Mouse (Mus musculus) urinary bladder, postnatal 25 days (tissue): ENCODE data around the gene Ddx41.

Source experiments
- DNase-seq: peaks from one replicate; pipeline ENCODE4 v3.0.0; 2022; ENCODE audit warnings: low spot score

Ddx41 gene

GRCm38 (mm10) chr13:55507877-55508276 is 28.6 kb downstream of the Ddx41 start:
- DNase-seq, result no peak

- DNase-seq, result no peak
Measured at GRCm38 (mm10) chr13:55506697-55507096, 29.8 kb downstream of the Ddx41 start.

GRCm38 (mm10) chr13:55505810-55506209 is 30.6 kb downstream of the Ddx41 start:
- DNase-seq, result no peak

GRCm38 (mm10) chr13:55504390-55504789 is 32.1 kb downstream of the Ddx41 start:
- no peak for DNase-seq

- DNase-seq, result no peak
Measured at GRCm38 (mm10) chr13:55502405-55502804, 34.1 kb downstream of the Ddx41 start.

GRCm38 (mm10) chr13:55500575-55500974 is 35.9 kb downstream of the Ddx41 start:
- DNase-seq, result no peak

- DNase-seq, result no peak
Measured at GRCm38 (mm10) chr13:55498906-55499305, 37.6 kb downstream of the Ddx41 start.

GRCm38 (mm10) chr13:55496661-55497060 is 39.8 kb downstream of the Ddx41 start:
- no peak for DNase-seq

- DNase-seq, result no peak
Measured at GRCm38 (mm10) chr13:55495702-55496101, 40.8 kb downstream of the Ddx41 start.

- DNase-seq, result no peak
Measured at GRCm38 (mm10) chr13:55494883-55495621, 41.4 kb downstream of the Ddx41 start.

GRCm38 (mm10) chr13:55494257-55494656 is 42.2 kb downstream of the Ddx41 start:
- DNase-seq, result no peak

- DNase-seq, result peak; percentile 29
Measured at GRCm38 (mm10) chr13:55487578-55488498, 48.6 kb downstream of the Ddx41 start, which contains the start of gene Dbn1. Dbn1 (minus strand) TSS chr13:55488111.

- no peak for DNase-seq
Measured at GRCm38 (mm10) chr13:55486916-55487577, 49.4 kb downstream of the Ddx41 start.

- DNase-seq, result no peak
Measured at GRCm38 (mm10) chr13:55486029-55486794, 50.2 kb downstream of the Ddx41 start.

GRCm38 (mm10) chr13:55484520-55485088 is 51.9 kb downstream of the Ddx41 start:
- DNase-seq, result no peak

- no peak for DNase-seq
Measured at GRCm38 (mm10) chr13:55483593-55483992, 52.9 kb downstream of the Ddx41 start.

- no peak for DNase-seq
Measured at GRCm38 (mm10) chr13:55483071-55483470, 53.4 kb downstream of the Ddx41 start.

GRCm38 (mm10) chr13:55482542-55482941 is 53.9 kb downstream of the Ddx41 start:
- no peak for DNase-seq
